20 mouse cellular contexts compared by ENCODE assay signal in genomic region chr13:15180898-15181297, GRCm38 (mm10).
DNase-seq lines count a peak whose midpoint lies in the region; ATAC-seq and TF ChIP-seq lines count a peak whose summit lies in the region.
"Had no signal": no experiment of that assay in that cellular context is flagged by ENCODE, and none has a peak within 500 bp of the region (broad histone marks: within the 10 kb centered on the region; RNA-seq: fewer than 3 reads in every experiment).

No protein-coding gene starts in this region.

- H3K27ac ChIP-seq in intestine, embryonic 14.5 days (ENCODE audit: low read depth) = peak overlapping the region; percentile 44; the same call in 1 of the 2 replicates
- H3K27ac ChIP-seq in intestine, postnatal 0 days (ENCODE audit: low read depth, low read length) = no peak overlapping the region
- no peak overlapping the region for H3K27ac ChIP-seq in kidney, postnatal 0 days
- H3K27ac ChIP-seq: embryonic facial prominence, embryonic 10.5 days; gastrocnemius, adult 2 months; hindbrain, embryonic 10.5 days; hindbrain, embryonic 14.5 days had no signal

- H3K9ac ChIP-seq in intestine, embryonic 14.5 days (ENCODE audit: low read length) = no peak overlapping the region
- H3K9ac ChIP-seq in intestine, postnatal 0 days (ENCODE audit: low read depth, low read length) = no peak overlapping the region
- no peak overlapping the region for H3K9ac ChIP-seq in kidney, postnatal 0 days (ENCODE audit: low read depth, low read length)
- H3K9ac ChIP-seq: hindbrain, embryonic 14.5 days had no signal

- no peaks in the 10 kb centered on the region for H3K36me3 ChIP-seq in intestine, embryonic 14.5 days (ENCODE audit: control insufficient read depth, insufficient read depth, low read length)
- no peaks in the 10 kb centered on the region for H3K36me3 ChIP-seq in intestine, postnatal 0 days (ENCODE audit: control insufficient read depth, insufficient read depth)
- H3K36me3 ChIP-seq in kidney, postnatal 0 days (ENCODE audit: insufficient read depth, low read length) = no peaks in the 10 kb centered on the region
- H3K36me3 ChIP-seq: embryonic facial prominence, embryonic 10.5 days; G1E; hindbrain, embryonic 10.5 days had no signal

- ATAC-seq in intestine, embryonic 14.5 days (replicated peaks; ENCODE audit: low FRiP score, low TSS enrichment, low read depth) = no peak
- ATAC-seq in intestine, postnatal 0 days = no peak
- no peak for ATAC-seq in kidney, postnatal 0 days (replicated peaks; ENCODE audit: low FRiP score, low read depth)
- ATAC-seq: CD4-positive, CD25-positive, alpha-beta regulatory T cell, adult 4 months; forebrain, embryonic 14.5 days had no signal

- WGBS in intestine, embryonic 14.5 days = 5% methylated on average over 2 of the region's 2 CpGs
- WGBS in intestine, postnatal 0 days = 19% methylated on average over 2 of the region's 2 CpGs
- 15% methylated on average over 2 of the region's 2 CpGs for WGBS in kidney, postnatal 0 days

- DNase-seq in embryo, embryonic 10 days (ENCODE audit: low spot score) = peak; percentile 13
- DNase-seq in embryo, embryonic 10.5 days (ENCODE audit: low spot score) = no peak
- no peak for DNase-seq in intestine, embryonic 14.5 days (ENCODE audit: low spot score)
- peak; percentile 55 for DNase-seq in kidney, postnatal 0 days (ENCODE audit: low spot score)
- no peak for DNase-seq in kidney, adult 18-20 months
- no peak for DNase-seq in left cerebral cortex, adult 8-10 months (ENCODE audit: low spot score in 2 of 2)
- DNase-seq: adrenal gland, adult 8-10 months; adrenal gland, postnatal 36 days; B cell, adult 2 months; cerebellum, adult 2 months; cerebellum, postnatal 10 days; gastrocnemius, adult 2 months; gastrocnemius, postnatal 25 days had no signal

- H3K9me3 ChIP-seq in intestine, embryonic 14.5 days (ENCODE audit: control insufficient read depth, low read length) = no peaks in the 10 kb centered on the region
- no peaks in the 10 kb centered on the region for H3K9me3 ChIP-seq in intestine, postnatal 0 days (ENCODE audit: control insufficient read depth)
- H3K9me3 ChIP-seq in kidney, postnatal 0 days (replicated peaks; ENCODE audit: low read length) = no peaks in the 10 kb centered on the region
- H3K9me3 ChIP-seq: embryonic facial prominence, embryonic 10.5 days; G1E; hindbrain, embryonic 10.5 days had no signal

- H3K4me2 ChIP-seq in intestine, embryonic 14.5 days (ENCODE audit: low read length) = no peak overlapping the region
- no peak overlapping the region for H3K4me2 ChIP-seq in intestine, postnatal 0 days (replicated peaks; ENCODE audit: low read depth)
- H3K4me2 ChIP-seq in kidney, postnatal 0 days (ENCODE audit: low read length) = no peak overlapping the region
- H3K4me2 ChIP-seq: hindbrain, embryonic 14.5 days had no signal

- no peak overlapping the region for H3K4me3 ChIP-seq in intestine, embryonic 14.5 days (ENCODE audit: low read depth, low read length)
- H3K4me3 ChIP-seq in intestine, postnatal 0 days (ENCODE audit: low read depth, low read length) = no peak overlapping the region
- no peak overlapping the region for H3K4me3 ChIP-seq in kidney, postnatal 0 days (replicated peaks; ENCODE audit: low read depth, low read length)
- H3K4me3 ChIP-seq: embryonic facial prominence, embryonic 10.5 days; gastrocnemius, adult 2 months; hindbrain, embryonic 10.5 days had no signal

- H3K4me1 ChIP-seq in intestine, embryonic 14.5 days (replicated peaks; ENCODE audit: control insufficient read depth, insufficient read depth, low read length) = peaks cover 12% of the 10 kb centered on the region
- no peaks in the 10 kb centered on the region for H3K4me1 ChIP-seq in intestine, postnatal 0 days (replicated peaks; ENCODE audit: control insufficient read depth, insufficient read depth, low read length)
- no peaks in the 10 kb centered on the region for H3K4me1 ChIP-seq in kidney, postnatal 0 days (replicated peaks; ENCODE audit: insufficient read depth, low read length)
- H3K4me1 ChIP-seq: embryonic facial prominence, embryonic 10.5 days; hindbrain, embryonic 10.5 days had no signal

- no peak for TF ChIP-seq CTCF in intestine, postnatal 0 days (IDR thresholded peaks at IDR 0.05; ENCODE audit: low read depth)
- no peak for TF ChIP-seq CTCF in kidney, postnatal 0 days (IDR thresholded peaks at IDR 0.05; ENCODE audit: low read depth)

- no peaks in the 10 kb centered on the region for H3K27me3 ChIP-seq in intestine, embryonic 14.5 days (replicated peaks; ENCODE audit: control insufficient read depth, insufficient read depth, low read length)
- no peaks in the 10 kb centered on the region for H3K27me3 ChIP-seq in intestine, postnatal 0 days (replicated peaks; ENCODE audit: control insufficient read depth, insufficient read depth, low read length)
- H3K27me3 ChIP-seq in kidney, postnatal 0 days (ENCODE audit: insufficient read depth, low read length) = no peaks in the 10 kb centered on the region

Comparison
In these comparisons a context has a peak if more than half of its experiments do, and no peak if none do; other contexts are left out.
1. DNase-seq: peak in embryo, embryonic 10 days (single experiment) and kidney, postnatal 0 days (single experiment); none in embryo, embryonic 10.5 days (single experiment), intestine, embryonic 14.5 days (single experiment), kidney, adult 18-20 months (single experiment) and left cerebral cortex, adult 8-10 months (0 of 2).